Comparison of ENCODE assay signal across 8 mouse cellular contexts in the genomic region with DNA sequence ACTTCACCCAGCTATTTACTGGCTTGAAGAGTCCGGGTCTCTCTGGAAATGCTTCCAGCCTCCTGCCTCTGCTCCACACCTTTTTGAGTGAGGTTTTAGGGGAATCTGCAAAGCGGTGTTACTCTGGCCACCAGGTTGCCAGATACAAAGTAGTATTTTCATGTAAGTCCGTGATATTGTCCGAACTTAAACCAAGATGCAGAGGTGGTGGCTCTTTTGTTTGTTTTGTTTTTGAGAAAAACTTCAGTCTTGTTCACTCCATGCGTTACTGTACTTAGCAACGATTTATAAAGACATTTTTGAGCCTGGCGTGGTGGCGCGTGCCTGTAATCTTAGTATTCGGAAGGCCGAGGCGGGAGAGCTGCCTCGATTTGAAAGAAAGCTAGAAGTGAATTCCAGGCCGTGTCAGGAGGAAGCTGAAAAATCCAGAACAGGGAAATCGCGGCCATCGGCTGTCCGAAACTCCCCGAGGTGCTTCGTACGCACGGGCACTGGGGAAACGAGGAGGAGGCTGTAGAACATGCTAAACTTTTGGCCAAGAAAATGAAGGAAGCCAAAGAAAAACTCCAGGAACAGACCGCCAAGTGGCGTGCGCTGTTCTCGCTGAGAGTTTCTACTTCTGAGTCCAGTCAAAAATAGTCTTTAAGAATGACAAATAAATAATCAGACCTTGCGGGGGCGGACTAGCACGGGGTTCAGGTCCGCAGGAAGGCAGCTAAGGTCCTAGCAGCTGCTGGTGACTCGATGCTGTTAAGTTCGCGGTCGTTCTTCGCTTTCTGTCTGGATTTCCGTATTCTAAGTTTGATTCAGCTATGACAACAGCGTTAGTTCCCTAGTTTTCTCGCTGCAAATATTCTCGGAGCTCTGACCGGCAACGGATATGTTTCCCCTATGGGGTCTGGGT. TPM values are rescaled to one million over a fixed set of nuclear protein-coding genes. Genes with fewer than 3 reads are reported as not detected.
DNase-seq lines count a peak whose midpoint lies in the region; ATAC-seq and TF ChIP-seq lines count a peak whose summit lies in the region.

No protein-coding gene starts in this region.

- H3K4me3 ChIP-seq in ES-E14 (ENCODE audit: insufficient read depth in 1 of 2, low read depth in 1 of 2, low read length in 2 of 2, poor library complexity in 1 of 2, severe bottlenecking in 1 of 2) (peak overlapping the region; percentile 69 to 78), myocyte (peak overlapping the region; percentile 40)
- peak overlapping the region; percentile 47 for H3K4me3 ChIP-seq in embryonic facial prominence, embryonic 12.5 days
- H3K4me3 ChIP-seq in hindbrain, embryonic 11.5 days (ENCODE audit: low read depth, low read length) = peak overlapping the region; percentile 45
- H3K4me3 ChIP-seq in liver, embryonic 13.5 days (replicated peaks) = peak overlapping the region; percentile 70

- 1% methylated on average over 42 of the region's 42 CpGs for WGBS in embryonic facial prominence, embryonic 12.5 days
- WGBS in hindbrain, embryonic 11.5 days = 1% methylated on average over 42 of the region's 42 CpGs
- under 1% methylated on average over 42 of the region's 42 CpGs for WGBS in liver, embryonic 13.5 days (ENCODE audit: insufficient replicate concordance)

- H3K36me3 ChIP-seq in ES-E14 (ENCODE audit: control insufficient read depth, insufficient read depth, low read length, poor library complexity, severe bottlenecking) (no peaks in the 10 kb centered on the region), myocyte (ENCODE audit: control insufficient read depth, insufficient read depth) (no peaks in the 10 kb centered on the region)
- no peaks in the 10 kb centered on the region for H3K36me3 ChIP-seq in embryonic facial prominence, embryonic 12.5 days
- no peaks in the 10 kb centered on the region for H3K36me3 ChIP-seq in hindbrain, embryonic 11.5 days (ENCODE audit: control insufficient read depth, insufficient read depth, low read length)
- no peaks in the 10 kb centered on the region for H3K36me3 ChIP-seq in liver, embryonic 13.5 days

- H3K4me1 ChIP-seq in ES-E14 (ENCODE audit: control insufficient read depth in 2 of 2, insufficient read depth in 2 of 2, low read length in 2 of 2, poor library complexity in 1 of 2) = peaks cover 0 to 6% of the 10 kb centered on the region in 2 experiments; a peak in 2 of 4 replicates
- peaks cover 10% of the 10 kb centered on the region; the same call in 1 of the 2 replicates for H3K4me1 ChIP-seq in embryonic facial prominence, embryonic 12.5 days
- 0 out of 2 replicates have a peak, but pooled peaks cover 2% of the 10 kb centered on the region for H3K4me1 ChIP-seq in hindbrain, embryonic 11.5 days (replicated peaks; ENCODE audit: control insufficient read depth, insufficient read depth, low read length)
- H3K4me1 ChIP-seq in liver, embryonic 13.5 days (replicated peaks) = peaks cover 43% of the 10 kb centered on the region

- in situ Hi-C loops in ES-E14 (cut with MboI; ENCODE audit: low sequenced_read_pairs in 2 of 2, unreplicated experiment in 2 of 2) = loop anchor here (5.0 to 25.0 kb wide), 3 partner anchors 250 to 427 kb away; a partner anchor contains a TSS

- DNase-seq in cerebellum, adult 18-20 months = peak; percentile 27 to 29
- DNase-seq in cerebellum, postnatal 4 days (ENCODE audit: low spot score in 2 of 2) = no peak
- DNase-seq in ES-E14 (ENCODE audit: low read depth, low spot score) = no peak
- peak; percentile 54 for DNase-seq in hindbrain, embryonic 11.5 days (ENCODE audit: low spot score)
- no peak for DNase-seq in liver, embryonic 13.5 days
- no peak for DNase-seq in right cerebral cortex, postnatal 4 days

- peak overlapping the region; percentile 59 for H3K4me2 ChIP-seq in embryonic facial prominence, embryonic 12.5 days (replicated peaks)
- peak overlapping the region; percentile 60 for H3K4me2 ChIP-seq in hindbrain, embryonic 11.5 days (replicated peaks; ENCODE audit: low read depth, low read length)
- H3K4me2 ChIP-seq in liver, embryonic 13.5 days = peak overlapping the region; percentile 94
- H3K4me2 ChIP-seq in myocyte (ENCODE audit: low read depth) = peak overlapping the region; percentile 100

- H3K9me3 ChIP-seq in ES-E14 (ENCODE audit: control insufficient read depth, insufficient read depth, low read depth, low read length) = no peaks in the 10 kb centered on the region
- no peaks in the 10 kb centered on the region for H3K9me3 ChIP-seq in embryonic facial prominence, embryonic 12.5 days
- H3K9me3 ChIP-seq in hindbrain, embryonic 11.5 days (ENCODE audit: control insufficient read depth, low read length) = no peaks in the 10 kb centered on the region
- no peaks in the 10 kb centered on the region for H3K9me3 ChIP-seq in liver, embryonic 13.5 days (replicated peaks)

- no peak for TF ChIP-seq POLR2A in myocyte (IDR thresholded peaks at IDR 0.05; ENCODE audit: insufficient read length, low read depth)

- ATAC-seq in embryonic facial prominence, embryonic 12.5 days (ENCODE audit: insufficient number of reproducible peaks, insufficient read depth, low FRiP score, low TSS enrichment) = no peak
- ATAC-seq in hindbrain, embryonic 11.5 days (ENCODE audit: low FRiP score) = 0 out of 2 replicates have a peak, but pooled peaks have one; percentile 2
- peak; percentile 62 for ATAC-seq in liver, embryonic 13.5 days (ENCODE audit: low read depth)

- H3K79me2 ChIP-seq in myocyte (ENCODE audit: control insufficient read depth, insufficient read depth) = no peaks in the 10 kb centered on the region

- H3ac ChIP-seq in myocyte (ENCODE audit: control insufficient read depth, insufficient read length) = no peak overlapping the region

- H3K9ac ChIP-seq in ES-E14 (ENCODE audit: insufficient read depth, low read depth, low read length, poor library complexity, severe bottlenecking) = peak overlapping the region; percentile 60
- H3K9ac ChIP-seq in embryonic facial prominence, embryonic 12.5 days = peak overlapping the region; percentile 47
- peak overlapping the region; percentile 40; the same call in 1 of the 2 replicates for H3K9ac ChIP-seq in hindbrain, embryonic 11.5 days (ENCODE audit: low read depth, low read length)
- peak overlapping the region; percentile 78 for H3K9ac ChIP-seq in liver, embryonic 13.5 days

- 0 out of 2 replicates have a peak, but pooled peaks cover 6% of the 10 kb centered on the region for H3K27me3 ChIP-seq in embryonic facial prominence, embryonic 12.5 days
- H3K27me3 ChIP-seq in hindbrain, embryonic 11.5 days (ENCODE audit: control insufficient read depth, insufficient read depth, low read length) = peaks cover 6% of the 10 kb centered on the region
- H3K27me3 ChIP-seq in liver, embryonic 13.5 days = no peaks in the 10 kb centered on the region; the same call in none of the 2 replicates
- no peaks in the 10 kb centered on the region for H3K27me3 ChIP-seq in myocyte (ENCODE audit: control insufficient read depth, insufficient read depth, insufficient read length)

- no peak overlapping the region for H3K27ac ChIP-seq in ES-E14 (ENCODE audit: insufficient read depth, low read depth, low read length, poor library complexity, severe bottlenecking)
- H3K27ac ChIP-seq in embryonic facial prominence, embryonic 12.5 days = 0 out of 2 replicates have a peak overlapping the region, but pooled peaks have one; percentile 43
- H3K27ac ChIP-seq in hindbrain, embryonic 11.5 days (ENCODE audit: low read depth, low read length) = no peak overlapping the region
- H3K27ac ChIP-seq in liver, embryonic 13.5 days = peak overlapping the region; percentile 85

TF ChIP-seq in ES-E14, 5 proteins besides CTCF, POLR2A, EP300 and RAD21:
- no peak for TF ChIP-seq CHD2 (IDR thresholded peaks at IDR 0.05; ENCODE audit: low read depth, low read length)
- TF ChIP-seq HCFC1 (IDR thresholded peaks at IDR 0.05; ENCODE audit: borderline replicate concordance, insufficient read depth, low read length) = no peak
- no peak for TF ChIP-seq MAFK (IDR thresholded peaks at IDR 0.05; ENCODE audit: insufficient read depth, low read depth, low read length)
- no peak for TF ChIP-seq ZNF384 (IDR thresholded peaks at IDR 0.05; ENCODE audit: low read depth, low read length)
- no peak for TF ChIP-seq ZC3H11A (IDR thresholded peaks at IDR 0.05; ENCODE audit: borderline replicate concordance, low read depth, low read length)

TF ChIP-seq in myocyte, 11 proteins besides CTCF, POLR2A, EP300 and RAD21 (continues in another document):
- TF ChIP-seq MYOD1 (IDR thresholded peaks at IDR 0.05; ENCODE audit: control insufficient read depth in 1 of 3, insufficient read length in 2 of 3, low read depth in 2 of 3) (peak in 2 of 3 experiments; percentile 35 to 68), MYOG (IDR thresholded peaks at IDR 0.05; ENCODE audit: control insufficient read depth in 1 of 3, insufficient read depth in 1 of 3, insufficient read length in 2 of 3, low read depth in 2 of 3) (peak in 1 of 3 experiments; percentile 57), TCF12 (IDR thresholded peaks at IDR 0.05; ENCODE audit: insufficient read depth, poor library complexity, severe bottlenecking) (no peak)

RNA-seq across cellular contexts. Expression of a gene that starts 3.7 kb away (rescaled TPM):
- 14.9 and 23.5 TPM in 2 replicates for total RNA-seq in ES-E14 (2012; rRNA removed)
- 6.2 and 7.2 TPM in 2 replicates for polyA plus RNA-seq in embryonic facial prominence, embryonic 12.5 days (2016; fragmentation: Nextera tagmentation; extraction: Ambion mirVana)
- polyA plus RNA-seq in hindbrain, embryonic 11.5 days (2014; fragmentation: Nextera tagmentation; extraction: Ambion mirVana) = 11.0 and 14.4 TPM in 2 replicates
- polyA plus RNA-seq in liver, embryonic 13.5 days (2015; fragmentation: Nextera tagmentation; extraction: Ambion mirVana) = 0.33 and 0.46 TPM in 2 replicates
- polyA plus RNA-seq in myocyte (2012; fragmentation: generic; extraction: Trizol) = 3.3 TPM

RNA-seq across cellular contexts. Expression of a gene that starts 5.6 kb away (rescaled TPM):
- 5.4 and 8.0 TPM in 2 replicates for total RNA-seq in ES-E14 (2012; rRNA removed)
- 8.9 and 9.0 TPM in 2 replicates for polyA plus RNA-seq in embryonic facial prominence, embryonic 12.5 days (2016; fragmentation: Nextera tagmentation; extraction: Ambion mirVana)
- 2.5 and 3.2 TPM in 2 replicates for polyA plus RNA-seq in hindbrain, embryonic 11.5 days (2014; fragmentation: Nextera tagmentation; extraction: Ambion mirVana)
- polyA plus RNA-seq in liver, embryonic 13.5 days (2015; fragmentation: Nextera tagmentation; extraction: Ambion mirVana) = 1.6 TPM in 2 replicates
- polyA plus RNA-seq in myocyte (2012; fragmentation: generic; extraction: Trizol) = 3.1 TPM

RNA-seq across cellular contexts. Expression of a gene that starts 44.5 kb away (rescaled TPM):
- total RNA-seq in ES-E14 (2012; rRNA removed) = 77.6 and 86.5 TPM in 2 replicates
- polyA plus RNA-seq in embryonic facial prominence, embryonic 12.5 days (2016; fragmentation: Nextera tagmentation; extraction: Ambion mirVana) = 70.0 and 75.6 TPM in 2 replicates
- 79.4 and 82.1 TPM in 2 replicates for polyA plus RNA-seq in hindbrain, embryonic 11.5 days (2014; fragmentation: Nextera tagmentation; extraction: Ambion mirVana)
- polyA plus RNA-seq in liver, embryonic 13.5 days (2015; fragmentation: Nextera tagmentation; extraction: Ambion mirVana) = 91.0 and 100 TPM in 2 replicates
- 54.4 TPM for polyA plus RNA-seq in myocyte (2012; fragmentation: generic; extraction: Trizol)

RNA-seq across cellular contexts. Expression of a gene that starts 44.6 kb away (rescaled TPM):
- total RNA-seq in ES-E14 (2012; rRNA removed) = 11.2 and 12.6 TPM in 2 replicates
- polyA plus RNA-seq in embryonic facial prominence, embryonic 12.5 days (2016; fragmentation: Nextera tagmentation; extraction: Ambion mirVana) = 5.7 and 6.2 TPM in 2 replicates
- polyA plus RNA-seq in hindbrain, embryonic 11.5 days (2014; fragmentation: Nextera tagmentation; extraction: Ambion mirVana) = 4.1 and 4.3 TPM in 2 replicates
- 1.7 and 1.9 TPM in 2 replicates for polyA plus RNA-seq in liver, embryonic 13.5 days (2015; fragmentation: Nextera tagmentation; extraction: Ambion mirVana)
- 4.2 TPM for polyA plus RNA-seq in myocyte (2012; fragmentation: generic; extraction: Trizol)

Comparison
In these comparisons a context has a peak if more than half of its experiments do, and no peak if none do; other contexts are left out.
1. DNase-seq: peak in cerebellum, adult 18-20 months (2 of 2) and hindbrain, embryonic 11.5 days (single experiment); none in cerebellum, postnatal 4 days (0 of 2), ES-E14 (single experiment), liver, embryonic 13.5 days (single experiment) and right cerebral cortex, postnatal 4 days (single experiment).
2. H3K27ac ChIP-seq: peak in embryonic facial prominence, embryonic 12.5 days (single experiment) and liver, embryonic 13.5 days (single experiment); none in ES-E14 (single experiment) and hindbrain, embryonic 11.5 days (single experiment).
3. Peak in every context shown above with its lines, with median percentiles within 50 percentile points of each other: H3K4me3 ChIP-seq, H3K9ac ChIP-seq and H3K4me2 ChIP-seq.